Mouse (Mus musculus) ovary, postnatal 14 days (tissue): ENCODE measurements around the gene Dapk3.
"Not testable (repeated sequence)": the region's sequence is repeated elsewhere in the genome, so short reads cannot be mapped to it uniquely, and the experiment has no call there.

Source experiments
- DNase-seq: peaks from one replicate; pipeline ENCODE4 v3.0.0; 2022; ENCODE audit warnings: low spot score

Dapk3 gene

DNA sequence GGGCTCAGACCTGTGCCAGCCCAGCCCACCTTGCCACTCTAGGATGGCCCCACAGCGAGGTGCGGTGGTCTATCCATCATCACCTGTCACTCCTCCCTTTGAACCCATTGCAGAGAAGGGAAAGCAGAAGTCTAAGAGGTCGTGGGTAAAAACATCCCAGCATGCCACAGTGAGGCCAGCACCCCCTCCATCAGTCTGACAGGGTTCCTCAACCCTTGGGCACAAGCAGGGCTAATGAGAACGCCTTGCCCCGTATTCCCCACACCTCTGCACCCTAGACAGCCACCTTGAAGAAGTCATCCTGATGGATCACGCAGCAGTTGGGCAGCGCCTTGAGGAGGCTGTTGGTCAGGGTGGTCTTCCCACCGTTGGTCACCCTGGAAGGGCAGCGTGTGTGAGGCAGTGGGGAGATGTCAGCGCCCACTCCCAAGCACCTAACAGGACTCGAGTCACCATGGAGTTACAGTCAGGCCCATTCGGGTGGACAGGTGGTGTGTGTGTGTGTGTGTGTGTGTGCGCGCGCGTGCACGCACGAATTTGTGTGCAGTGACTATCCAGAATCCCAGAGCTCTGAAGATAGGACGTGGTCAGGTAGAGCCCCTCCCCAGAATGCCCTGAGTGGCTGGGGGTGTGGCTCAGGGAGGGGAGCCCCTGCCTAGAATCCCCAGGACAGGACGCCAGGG lies 17.9 kb downstream of the Dapk3 start:
- DNase-seq = no peak

DNA sequence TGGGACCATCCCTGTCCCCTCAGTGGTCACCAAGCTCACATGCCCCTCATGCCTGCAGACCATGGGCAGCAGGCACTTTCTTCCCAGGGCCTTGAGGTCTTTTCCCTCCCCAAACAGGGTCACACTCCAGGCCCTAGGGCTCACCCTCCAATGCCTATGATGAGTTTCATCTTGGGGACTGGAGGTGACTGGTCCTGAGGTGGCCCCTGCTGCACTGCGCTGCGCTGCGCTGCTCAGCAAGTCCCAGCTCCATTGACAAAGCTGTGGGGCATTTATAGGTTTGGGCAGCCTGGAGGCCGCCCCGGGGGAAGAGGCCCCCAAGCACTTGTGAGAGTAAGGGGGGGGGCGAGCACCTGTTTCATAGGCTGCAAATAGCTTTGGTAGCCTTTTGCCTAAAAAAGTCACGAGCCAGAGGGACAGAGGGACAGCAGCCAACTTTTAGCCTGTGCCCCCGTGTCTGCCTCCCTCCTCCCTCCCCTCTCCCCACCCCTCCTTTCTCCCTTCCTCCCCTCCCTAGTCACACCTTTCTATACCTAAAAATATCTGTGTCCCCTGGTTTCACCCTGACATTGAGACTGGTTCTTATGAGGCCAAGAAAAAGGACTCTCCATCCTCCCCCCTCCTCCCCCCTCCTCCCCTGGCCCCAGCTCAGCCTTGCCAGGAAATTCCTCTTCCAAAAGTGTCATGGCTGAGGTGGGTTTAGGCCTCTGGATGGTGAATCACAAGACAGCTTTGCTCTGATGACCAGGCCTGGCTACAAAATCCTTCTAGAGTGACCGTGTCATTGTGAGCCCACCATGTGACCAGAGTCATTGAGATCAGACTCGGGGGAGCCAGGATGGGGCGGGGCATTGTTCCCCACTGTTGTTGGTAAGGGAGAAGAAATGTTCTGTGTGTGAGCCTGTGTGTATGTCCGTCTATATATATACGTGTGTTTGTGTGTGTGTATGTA lies 19.3 kb downstream of the Dapk3 start, which contains the start of gene Nmrk2:
Gene Nmrk2, minus strand, starts transcription at position 245 of the 952 bp plus-strand sequence.
- no peak for DNase-seq

DNA sequence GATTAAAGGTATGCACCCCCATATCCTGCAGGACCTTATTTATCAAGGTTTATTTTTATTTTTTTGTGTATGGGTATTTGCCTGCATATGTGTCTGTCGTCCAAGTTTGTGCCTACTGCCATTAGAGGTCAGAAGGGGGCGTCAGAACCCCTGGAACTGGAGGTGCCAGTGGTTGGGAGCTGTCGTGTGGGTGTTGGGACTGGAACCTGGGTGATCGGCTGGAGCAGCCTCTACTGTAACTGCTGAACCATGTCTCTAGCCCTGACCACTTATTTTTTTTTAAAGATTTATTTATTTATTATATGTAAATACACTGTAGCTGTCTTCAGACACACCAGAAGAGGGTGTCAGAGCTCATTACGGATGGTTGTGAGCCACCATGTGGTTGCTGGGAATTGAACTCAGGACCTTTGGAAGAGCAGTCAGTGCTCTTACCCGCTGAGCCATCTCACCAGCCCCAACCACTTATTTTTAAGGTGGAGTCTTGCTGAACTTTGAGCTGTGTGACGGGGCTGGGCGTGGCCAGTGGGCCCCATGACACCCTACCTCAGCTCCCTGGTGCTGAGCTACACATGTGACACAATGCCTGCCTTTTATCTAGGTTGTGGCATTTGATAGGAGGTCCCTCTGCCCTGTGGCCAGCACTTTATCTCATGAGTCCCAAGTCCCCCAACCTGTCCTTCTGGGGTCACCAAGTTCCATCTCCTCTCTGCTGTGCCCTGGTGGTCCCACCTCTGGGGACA lies 20.3 kb downstream of the Dapk3 start:
- DNase-seq = no peak

- no peak for DNase-seq
These were observed 21.3 kb downstream of the Dapk3 start for GRCm38 (mm10) chr10:81204137-81204536.

DNA sequence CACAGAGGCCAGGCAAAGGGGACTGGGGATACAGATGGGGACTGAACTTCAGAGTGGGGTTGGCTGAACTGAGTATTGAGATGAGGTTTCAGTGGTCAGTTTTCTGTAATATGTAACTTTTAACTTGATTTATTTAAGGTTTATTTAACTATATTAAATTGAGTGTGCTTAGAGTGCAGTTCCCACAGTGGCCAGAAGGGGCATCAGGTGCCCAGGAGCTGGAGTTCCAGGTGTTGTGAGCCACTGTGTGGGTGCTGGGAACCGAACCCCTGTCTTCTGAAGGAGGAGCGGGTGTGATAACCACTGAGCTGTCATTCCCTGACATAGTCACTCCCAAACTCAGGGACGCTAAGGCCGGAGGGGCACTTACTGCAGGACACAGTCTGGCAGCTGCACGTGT lies 27.3 kb downstream of the Dapk3 start:
- no peak for DNase-seq

DNA sequence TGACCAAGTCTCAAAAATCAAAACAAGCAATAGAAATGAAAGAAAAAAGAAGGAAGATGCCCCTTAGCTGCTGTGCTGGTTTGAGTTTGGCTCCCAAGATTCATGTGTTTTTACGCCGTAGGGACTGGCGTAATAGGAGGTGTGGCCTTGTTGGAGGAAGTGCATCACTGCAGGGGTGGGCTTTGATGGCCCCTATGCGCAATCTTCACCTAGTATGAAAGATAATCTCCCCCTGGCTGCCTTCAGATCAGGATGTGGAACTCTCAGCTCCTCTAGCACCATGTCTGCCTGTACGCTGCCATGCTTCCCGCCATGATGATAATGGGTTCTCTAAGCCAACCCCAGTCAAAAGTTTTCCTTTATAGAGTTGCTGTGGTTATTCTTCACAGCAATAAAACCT lies 33.5 kb downstream of the Dapk3 start:
- no peak for DNase-seq

- DNase-seq = no peak
These were observed 34.0 kb downstream of the Dapk3 start for GRCm38 (mm10) chr10:81216810-81217209.

DNA sequence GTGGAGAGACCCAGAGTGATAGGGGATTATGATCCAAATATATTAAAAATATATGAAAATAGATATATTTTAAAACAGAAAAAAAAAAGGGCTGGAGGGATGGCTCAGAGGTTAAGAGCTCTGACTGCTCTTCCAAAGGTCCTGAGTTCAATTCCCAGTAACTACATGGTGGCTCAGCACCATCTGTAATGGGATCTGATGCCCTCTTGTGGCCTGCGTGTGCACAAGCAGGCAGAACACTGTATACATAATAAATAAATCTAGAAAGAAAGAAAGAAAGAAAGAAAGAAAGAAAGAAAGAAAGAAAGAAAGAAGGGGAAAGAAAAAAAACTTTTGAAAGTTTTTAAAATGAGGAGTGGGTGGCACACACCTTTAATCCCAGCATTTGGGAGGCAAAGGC lies 34.5 kb downstream of the Dapk3 start:
- not testable (repeated sequence) for DNase-seq

- DNase-seq = peak; percentile 67
These were observed 35.2 kb downstream of the Dapk3 start for GRCm38 (mm10) chr10:81217964-81218363.

- no peak for DNase-seq
These were observed 38.7 kb downstream of the Dapk3 start for GRCm38 (mm10) chr10:81221402-81222015.

- not testable (repeated sequence) for DNase-seq
These were observed 40.9 kb downstream of the Dapk3 start for GRCm38 (mm10) chr10:81223731-81224130.

DNA sequence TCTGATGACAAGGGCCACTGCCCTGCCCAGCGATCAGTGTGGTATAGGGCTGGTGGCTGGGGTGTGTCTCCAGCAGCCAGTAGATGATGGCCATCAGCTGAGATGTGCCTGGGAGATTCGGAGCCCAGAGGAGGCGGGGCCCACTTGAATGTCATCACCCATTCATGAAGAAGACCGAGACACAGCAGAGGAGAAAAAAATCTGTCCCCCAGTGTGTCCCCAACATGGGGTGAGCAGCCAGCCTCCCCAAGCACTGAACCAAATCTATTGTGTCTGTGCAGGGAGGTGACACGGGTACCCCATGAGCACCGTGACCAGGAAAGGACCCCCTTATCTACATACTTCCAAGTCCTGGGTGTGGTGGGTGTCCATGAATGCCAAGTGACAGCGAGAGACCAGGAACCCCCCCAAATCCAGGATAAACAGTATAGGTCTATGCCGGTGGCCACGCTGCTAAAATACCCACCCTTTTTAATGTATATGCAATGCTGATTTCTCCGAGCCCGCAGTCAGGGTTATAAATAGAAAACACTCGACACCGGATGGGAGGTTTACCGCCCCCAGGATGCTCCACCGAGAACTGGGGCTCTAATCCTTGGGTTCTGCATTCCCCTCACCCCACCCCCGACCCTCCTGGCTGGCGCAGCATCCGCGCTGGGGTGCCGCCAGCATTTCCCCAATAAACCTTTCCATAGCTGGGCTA lies 47.1 kb downstream of the Dapk3 start:
- no peak for DNase-seq

DNA sequence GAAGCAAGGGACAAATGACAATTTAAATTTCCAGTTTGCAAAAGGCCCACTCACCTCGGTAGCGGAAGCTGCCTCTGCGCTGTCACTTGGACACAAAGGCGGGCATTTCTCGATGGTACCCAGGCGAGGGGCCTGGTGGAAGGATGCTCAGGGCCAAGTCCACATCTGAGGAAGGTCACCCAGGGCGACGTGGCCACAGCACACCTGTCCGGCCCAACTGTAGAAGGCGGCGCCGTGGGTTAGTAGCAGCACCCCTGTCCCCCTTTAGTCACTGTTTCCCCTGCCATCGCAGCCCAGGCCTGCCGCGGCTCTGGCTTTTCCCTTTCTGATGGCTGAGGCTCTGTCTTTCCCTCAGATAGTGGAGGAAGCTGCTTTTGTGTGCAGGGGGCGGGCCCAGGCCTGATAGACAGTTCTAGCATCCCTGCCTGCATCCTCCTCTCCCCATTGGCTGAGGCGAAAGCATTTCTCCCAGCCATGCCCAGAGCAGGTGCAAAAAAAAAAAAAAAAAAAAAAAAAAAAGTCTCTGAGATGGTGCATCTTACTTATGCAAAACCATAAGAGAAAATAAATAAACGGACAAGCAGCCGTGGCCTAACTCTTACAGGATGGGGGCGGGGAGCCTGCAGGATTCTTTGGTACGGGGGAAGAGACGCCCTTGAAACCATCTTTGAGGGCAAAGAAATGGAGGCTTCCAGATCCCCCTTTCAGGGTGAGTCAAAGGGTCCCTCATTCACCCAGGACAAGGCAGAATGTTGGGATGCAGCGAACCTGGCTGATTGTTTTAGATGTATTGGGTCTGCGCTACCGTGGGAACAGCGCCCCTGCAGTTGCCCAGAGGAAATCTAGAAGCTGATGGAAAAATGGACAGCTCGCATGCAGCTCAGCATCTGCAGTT lies 47.9 kb downstream of the Dapk3 start, which contains the start of gene Atcay:
Gene Atcay, minus strand, starts transcription at position 396 of the 895 bp plus-strand sequence.
- no peak for DNase-seq

GRCm38 (mm10) chr10:81231436-81231835 lies 48.6 kb downstream of the Dapk3 start:
- no peak for DNase-seq

DNA sequence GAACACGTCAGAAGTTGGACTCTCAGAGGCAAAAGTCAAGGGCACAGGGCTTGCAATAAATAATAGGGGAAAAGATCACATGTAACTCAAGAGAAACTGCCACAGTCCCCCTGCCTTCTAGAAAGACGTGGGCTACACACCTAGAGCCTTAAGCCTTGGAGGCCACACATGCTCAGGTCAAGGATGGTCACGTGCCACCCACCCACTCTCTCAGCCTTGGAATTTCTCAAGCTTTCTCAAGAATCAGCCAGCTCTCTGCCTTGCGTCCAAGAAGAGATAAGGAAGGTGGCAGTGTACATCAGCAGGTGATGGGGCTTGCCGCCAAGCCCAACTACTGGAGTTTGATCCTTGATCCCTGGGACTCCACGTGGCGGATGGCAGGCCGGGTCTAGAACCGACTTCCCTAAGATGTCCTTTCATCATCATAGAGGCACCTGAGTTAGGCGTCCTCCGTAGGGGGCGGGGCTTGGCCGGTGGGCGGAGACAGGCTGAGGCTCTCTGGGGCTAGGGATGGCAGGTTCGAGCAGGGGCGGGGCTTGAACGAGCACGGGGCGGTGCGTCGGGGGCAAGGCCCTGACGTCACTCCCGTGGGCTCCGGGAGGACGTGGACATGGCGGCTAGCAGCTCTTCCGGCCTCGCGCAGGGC lies 49.9 kb downstream of the Dapk3 start, which contains the start of gene Zfr2:
Gene Zfr2, plus strand, starts transcription at position 576 of the 646 bp plus-strand sequence.
- peak; percentile 87 for DNase-seq

- no peak for DNase-seq
These were observed 50.4 kb downstream of the Dapk3 start for GRCm38 (mm10) chr10:81233226-81233585.

DNA sequence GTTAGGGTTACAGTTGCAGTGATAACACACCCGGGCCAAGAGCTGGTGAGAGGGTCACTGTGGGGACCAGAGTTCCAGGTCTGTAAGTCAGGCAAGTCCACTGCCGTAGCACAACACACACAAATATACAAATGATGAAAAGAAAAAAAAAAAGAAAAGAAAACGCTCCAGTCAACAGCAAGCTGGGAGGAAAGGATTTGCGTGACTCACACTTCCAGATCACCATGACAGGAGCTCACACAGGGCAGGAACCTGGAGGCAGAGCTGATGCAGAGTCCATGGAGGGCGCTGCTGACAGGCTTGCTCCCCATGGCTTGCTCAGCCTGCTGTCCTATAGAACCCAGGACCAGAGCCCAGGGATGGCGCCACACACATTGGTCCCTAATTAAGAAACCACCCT lies 51.4 kb downstream of the Dapk3 start:
- DNase-seq = no peak

- no peak for DNase-seq
These were observed 53.9 kb downstream of the Dapk3 start for GRCm38 (mm10) chr10:81236471-81237268.

GRCm38 (mm10) chr10:81238618-81239017 lies 55.8 kb downstream of the Dapk3 start:
- DNase-seq = no peak
